Mouse (Mus musculus): ENCODE results near the gene Tgfa. TPM values are rescaled to one million over a fixed set of nuclear protein-coding genes. Genes with fewer than 3 reads are reported as not detected.

Gene Tgfa
- polyA plus RNA-seq, 1 experiment from 2014 or later: 1.5 TPM

DNA sequence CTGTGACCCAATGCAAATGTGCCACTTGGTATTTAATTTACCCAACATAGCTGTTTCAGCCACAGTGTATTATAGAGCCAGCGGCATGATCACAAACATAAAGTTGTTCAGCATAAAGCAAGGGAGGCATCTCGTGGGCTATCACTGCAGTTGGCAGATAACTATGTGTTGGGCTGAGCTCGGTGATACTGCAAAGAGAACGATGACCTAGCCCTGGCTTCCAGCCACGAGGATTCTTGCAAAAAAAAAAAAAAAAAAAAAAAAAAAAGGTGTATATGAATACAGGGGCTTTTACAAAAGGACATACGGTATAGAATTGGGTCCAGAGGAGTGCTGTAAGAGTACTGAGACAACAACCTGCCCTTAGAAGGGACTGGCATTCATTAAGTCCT lies 15.0 kb downstream of the Tgfa start:
- peak overlapping the region; percentile 41 for H3K4me2 ChIP-seq
- WGBS: 76% methylated on average over 6 of the region's 6 CpGs
- ATAC-seq (ENCODE audit: insufficient number of reproducible peaks, insufficient read depth, low FRiP score, low TSS enrichment, low read depth): no peak
- H3K4me1 ChIP-seq (replicated peaks): peaks cover 12% of the 10 kb centered on the region; the same call in 1 of the 2 replicates
- H3K4me3 ChIP-seq (replicated peaks): 0 out of 2 replicates have a peak overlapping the region, but pooled peaks have one; percentile 7
- H3K9me3 ChIP-seq: no peaks in the 10 kb centered on the region
- no peak overlapping the region for H3K9ac ChIP-seq (replicated peaks)
- no peak overlapping the region for H3K27ac ChIP-seq
- H3K27me3 ChIP-seq: no peaks in the 10 kb centered on the region
- no peaks in the 10 kb centered on the region for H3K36me3 ChIP-seq

GRCm38 (mm10) chr6:86210619-86211018 lies 15.6 kb downstream of the Tgfa start:
- no peak for ATAC-seq (ENCODE audit: insufficient number of reproducible peaks, insufficient read depth, low FRiP score, low TSS enrichment, low read depth)
- Histone ChIP-seq H3K9ac (replicated peaks) (no peak overlapping the region), H3K4me2 (no peak overlapping the region), H3K4me3 (replicated peaks) (no peak overlapping the region), H3K27me3 (no peaks in the 10 kb centered on the region), H3K27ac (no peak overlapping the region), H3K4me1 (replicated peaks) (peaks cover 12% of the 10 kb centered on the region; the same call in 1 of the 2 replicates), H3K9me3 (no peaks in the 10 kb centered on the region), H3K36me3 (no peaks in the 10 kb centered on the region)
- 73% methylated on average over 3 of the region's 3 CpGs for WGBS

DNA sequence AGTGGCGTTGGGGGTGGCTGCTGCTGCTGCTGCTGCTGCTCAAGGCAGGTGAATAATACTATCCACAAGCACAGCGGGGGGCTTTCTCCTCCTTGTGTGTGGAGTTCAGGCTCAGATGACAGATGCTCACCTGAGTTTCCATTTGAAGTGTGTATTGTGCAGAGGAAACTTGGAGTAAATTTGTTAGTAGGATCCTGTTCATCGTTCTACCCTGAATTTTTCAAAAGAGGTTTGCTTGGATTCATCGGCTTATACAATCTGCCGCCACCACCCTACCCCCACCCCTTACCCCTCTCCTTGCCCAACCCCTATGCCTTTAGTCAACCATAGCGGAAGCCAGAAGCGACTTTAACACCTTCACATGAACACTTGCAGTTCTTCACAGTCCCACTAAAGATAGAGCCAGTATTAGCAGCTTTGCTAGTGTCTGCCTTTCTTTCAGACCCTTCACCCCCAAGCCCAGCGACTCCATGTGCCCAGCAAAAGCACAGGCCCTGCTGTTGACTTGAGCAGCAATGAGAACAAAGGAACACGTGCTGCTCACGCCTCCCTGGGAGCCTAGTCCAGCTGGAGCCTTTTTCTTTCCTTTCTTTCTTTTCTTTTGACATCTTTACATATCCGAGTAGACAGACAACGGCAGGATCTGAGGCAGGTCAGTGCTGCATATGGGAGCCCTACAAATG lies 16.2 kb downstream of the Tgfa start:
- ATAC-seq (ENCODE audit: insufficient number of reproducible peaks, insufficient read depth, low FRiP score, low TSS enrichment, low read depth): no peak
- no peaks in the 10 kb centered on the region for H3K36me3 ChIP-seq
- no peak overlapping the region for H3K27ac ChIP-seq
- no peak overlapping the region for H3K4me3 ChIP-seq (replicated peaks)
- no peak overlapping the region for H3K4me2 ChIP-seq
- no peak overlapping the region for H3K9ac ChIP-seq (replicated peaks)
- H3K4me1 ChIP-seq (replicated peaks): peaks cover 12% of the 10 kb centered on the region; the same call in 1 of the 2 replicates
- no peaks in the 10 kb centered on the region for H3K27me3 ChIP-seq
- no peaks in the 10 kb centered on the region for H3K9me3 ChIP-seq
- 74% methylated on average over 12 of the region's 12 CpGs for WGBS

DNA sequence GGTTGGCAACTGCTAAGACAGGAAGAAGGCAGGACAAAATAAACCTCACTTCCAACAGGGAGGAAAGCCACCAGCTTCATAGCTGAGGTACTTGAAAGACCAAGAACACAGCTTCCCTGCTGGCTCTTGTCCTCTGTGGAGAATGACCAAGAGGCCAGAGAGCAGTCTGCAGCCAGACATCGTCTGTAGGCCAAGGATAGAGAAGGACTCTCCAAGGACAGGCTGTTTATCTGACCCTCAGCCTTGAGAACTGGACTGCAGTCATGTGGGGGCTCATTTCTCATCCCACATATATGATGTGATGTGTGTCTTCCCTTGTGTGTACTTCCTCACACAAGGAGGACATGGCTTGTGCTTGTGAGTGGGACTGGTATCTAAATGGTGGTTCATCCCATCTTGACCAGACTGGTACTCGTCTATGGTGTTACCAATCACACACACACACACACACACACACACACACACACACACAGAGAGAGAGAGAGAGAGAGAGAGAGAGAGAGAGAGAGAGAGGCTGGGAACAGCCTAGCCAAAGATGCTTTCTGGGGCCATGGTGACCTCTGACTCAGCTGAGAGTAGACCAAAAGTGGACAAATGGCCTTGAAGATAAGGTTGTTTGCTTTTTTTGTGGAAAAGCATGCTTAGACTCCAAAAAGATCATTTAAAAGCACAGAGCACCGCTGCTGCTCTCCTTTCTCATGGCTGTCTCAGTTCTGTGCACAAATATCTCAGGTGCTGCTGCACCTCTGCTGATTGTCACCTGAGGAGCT lies 18.0 kb downstream of the Tgfa start:
- no peak for ATAC-seq (ENCODE audit: insufficient number of reproducible peaks, insufficient read depth, low FRiP score, low TSS enrichment, low read depth)
- no peaks in the 10 kb centered on the region for H3K9me3 ChIP-seq
- no peak overlapping the region for H3K9ac ChIP-seq (replicated peaks)
- no peak overlapping the region for H3K27ac ChIP-seq
- H3K27me3 ChIP-seq: no peaks in the 10 kb centered on the region
- H3K4me1 ChIP-seq (replicated peaks): peaks cover 12% of the 10 kb centered on the region; the same call in 1 of the 2 replicates
- H3K36me3 ChIP-seq: no peaks in the 10 kb centered on the region
- no peak overlapping the region for H3K4me2 ChIP-seq
- H3K4me3 ChIP-seq (replicated peaks): no peak overlapping the region
- 75% methylated on average over 3 of the region's 3 CpGs for whole genome bisulfite sequencing

GRCm38 (mm10) chr6:86218066-86218465 lies 23.0 kb downstream of the Tgfa start:
- no peaks in the 10 kb centered on the region for H3K4me1 ChIP-seq (replicated peaks)
- ATAC-seq (ENCODE audit: insufficient number of reproducible peaks, insufficient read depth, low FRiP score, low TSS enrichment, low read depth): no peak
- no peaks in the 10 kb centered on the region for H3K9me3 ChIP-seq
- H3K4me3 ChIP-seq (replicated peaks): no peak overlapping the region
- H3K9ac ChIP-seq (replicated peaks): no peak overlapping the region
- H3K27ac ChIP-seq: no peak overlapping the region
- no peaks in the 10 kb centered on the region for H3K36me3 ChIP-seq
- no peaks in the 10 kb centered on the region for H3K27me3 ChIP-seq
- 89% methylated on average over 2 of the region's 2 CpGs for WGBS
- no peak overlapping the region for H3K4me2 ChIP-seq

DNA sequence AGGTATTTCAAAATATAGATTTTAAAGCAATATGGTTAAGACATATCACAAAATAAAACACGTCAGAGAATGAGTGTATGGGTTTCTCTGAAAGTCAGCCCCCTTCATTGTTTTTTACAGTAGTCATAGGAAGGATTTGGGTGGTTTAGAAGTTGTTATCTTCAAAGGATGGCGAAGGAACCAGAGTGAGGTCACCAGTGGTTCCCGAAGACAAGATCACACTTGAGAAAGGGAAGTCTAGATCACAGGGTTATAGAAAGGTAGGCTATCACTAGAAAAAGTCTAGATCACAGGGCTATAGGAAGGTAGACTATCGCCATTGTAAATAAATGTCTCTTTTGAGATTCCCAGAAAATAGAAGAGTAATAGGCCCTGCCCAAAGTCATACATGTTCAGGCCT lies 23.7 kb downstream of the Tgfa start:
- H3K9me3 ChIP-seq: no peaks in the 10 kb centered on the region
- no peak overlapping the region for H3K4me3 ChIP-seq (replicated peaks)
- no peak overlapping the region for H3K27ac ChIP-seq
- H3K4me1 ChIP-seq (replicated peaks): no peaks in the 10 kb centered on the region
- WGBS: 89% methylated on average over 4 of the region's 4 CpGs
- no peak for ATAC-seq (ENCODE audit: insufficient number of reproducible peaks, insufficient read depth, low FRiP score, low TSS enrichment, low read depth)
- no peak overlapping the region for H3K4me2 ChIP-seq
- H3K9ac ChIP-seq (replicated peaks): no peak overlapping the region
- no peaks in the 10 kb centered on the region for H3K36me3 ChIP-seq
- H3K27me3 ChIP-seq: no peaks in the 10 kb centered on the region

DNA sequence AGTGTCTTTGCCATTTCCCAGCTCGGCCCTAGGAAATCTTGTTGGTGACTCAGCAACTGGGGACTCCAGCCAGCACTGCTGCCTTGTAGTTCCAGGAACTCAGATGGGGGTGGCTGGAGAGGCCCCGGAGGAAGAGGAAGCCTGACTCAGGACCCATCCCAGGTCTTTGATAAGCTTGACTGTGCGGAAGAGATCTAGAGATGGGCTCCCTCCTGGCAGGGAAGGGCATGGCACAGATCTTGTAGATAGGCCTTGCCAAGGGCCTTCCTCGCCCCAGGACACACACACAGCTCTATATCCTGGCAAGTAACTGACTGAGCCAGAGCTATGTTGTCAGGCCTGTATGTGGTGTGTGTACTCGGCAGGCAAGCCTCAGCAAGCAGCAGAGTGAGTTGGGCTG lies 24.5 kb downstream of the Tgfa start:
- H3K4me2 ChIP-seq: no peak overlapping the region
- H3K27me3 ChIP-seq: no peaks in the 10 kb centered on the region
- 80% methylated on average over 5 of the region's 5 CpGs for WGBS

GRCm38 (mm10) chr6:86220171-86220570 lies 25.1 kb downstream of the Tgfa start:
- Histone ChIP-seq H3K9ac (replicated peaks) (no peak overlapping the region), H3K4me1 (replicated peaks) (no peaks in the 10 kb centered on the region), H3K27me3 (no peaks in the 10 kb centered on the region), H3K4me2 (no peak overlapping the region), H3K4me3 (replicated peaks) (no peak overlapping the region), H3K36me3 (no peaks in the 10 kb centered on the region), H3K9me3 (no peaks in the 10 kb centered on the region), H3K27ac (no peak overlapping the region)
- ATAC-seq (ENCODE audit: insufficient number of reproducible peaks, insufficient read depth, low FRiP score, low TSS enrichment, low read depth): no peak
- 73% methylated on average over 4 of the region's 4 CpGs for WGBS

More for the DNA sequence above, 24.5 kb downstream of the Tgfa start:
- Histone ChIP-seq H3K9me3 (no peaks in the 10 kb centered on the region), H3K9ac (replicated peaks) (no peak overlapping the region), H3K27ac (no peak overlapping the region), H3K4me3 (replicated peaks) (no peak overlapping the region), H3K4me1 (replicated peaks) (no peaks in the 10 kb centered on the region), H3K36me3 (no peaks in the 10 kb centered on the region)
- no peak for ATAC-seq (ENCODE audit: insufficient number of reproducible peaks, insufficient read depth, low FRiP score, low TSS enrichment, low read depth)

DNA sequence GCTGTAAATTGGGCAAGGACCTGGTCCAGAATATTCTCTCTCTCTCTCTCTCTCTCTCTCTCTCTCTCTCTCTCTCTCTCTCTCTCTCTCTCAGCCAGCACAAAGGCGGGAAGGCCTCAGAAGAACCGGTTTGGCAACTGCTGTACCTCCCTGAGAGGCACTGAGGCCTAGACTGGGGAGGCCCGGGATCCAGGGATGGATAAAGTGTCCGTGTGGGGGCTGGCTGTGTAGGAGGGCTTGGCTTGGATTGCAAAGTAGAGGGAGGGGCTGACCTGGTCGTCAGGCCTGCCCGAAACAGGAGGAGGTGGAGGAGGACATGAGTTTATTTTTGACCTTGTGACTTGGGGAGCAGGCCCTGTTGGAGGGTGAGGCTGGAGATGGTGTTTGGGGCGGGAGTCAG lies 27.4 kb downstream of the Tgfa start:
- no peak overlapping the region for H3K4me2 ChIP-seq
- H3K9ac ChIP-seq (replicated peaks): no peak overlapping the region
- no peak overlapping the region for H3K27ac ChIP-seq
- WGBS: 35% methylated on average over 7 of the region's 7 CpGs
- H3K36me3 ChIP-seq: no peaks in the 10 kb centered on the region
- H3K4me1 ChIP-seq (replicated peaks): no peaks in the 10 kb centered on the region
- ATAC-seq (ENCODE audit: insufficient number of reproducible peaks, insufficient read depth, low FRiP score, low TSS enrichment, low read depth): no peak
- no peak overlapping the region for H3K4me3 ChIP-seq (replicated peaks)
- H3K27me3 ChIP-seq: no peaks in the 10 kb centered on the region
- no peaks in the 10 kb centered on the region for H3K9me3 ChIP-seq

DNA sequence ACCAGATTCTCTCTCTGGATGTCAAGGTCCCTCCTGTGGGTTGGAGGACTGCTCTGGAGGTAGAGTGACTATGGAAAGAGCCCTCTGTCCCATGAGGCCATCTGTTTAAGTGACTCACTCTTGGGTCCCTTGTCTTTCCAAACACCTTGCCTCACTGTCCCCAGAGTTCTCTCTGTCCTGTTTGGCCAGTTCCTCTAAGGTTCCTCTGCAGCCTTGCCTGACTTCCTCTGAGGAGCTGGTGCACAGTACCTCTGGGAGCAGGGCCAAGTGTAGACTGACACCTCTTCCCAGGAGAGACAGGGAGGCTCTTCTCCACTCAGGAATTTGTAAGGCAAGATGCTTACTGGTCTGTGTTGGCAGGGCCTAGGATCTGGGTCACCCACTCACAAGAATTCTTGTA lies 30.6 kb downstream of the Tgfa start:
- no peak for ATAC-seq (ENCODE audit: insufficient number of reproducible peaks, insufficient read depth, low FRiP score, low TSS enrichment, low read depth)
- H3K27me3 ChIP-seq: peaks cover 3% of the 10 kb centered on the region
- H3K27ac ChIP-seq: no peak overlapping the region
- H3K36me3 ChIP-seq: no peaks in the 10 kb centered on the region
- no peaks in the 10 kb centered on the region for H3K9me3 ChIP-seq
- 0 out of 2 replicates have a peak, but pooled peaks cover 3% of the 10 kb centered on the region for H3K4me1 ChIP-seq (replicated peaks)
- H3K9ac ChIP-seq (replicated peaks): no peak overlapping the region
- no peak overlapping the region for H3K4me2 ChIP-seq
- no peak overlapping the region for H3K4me3 ChIP-seq (replicated peaks)

DNA sequence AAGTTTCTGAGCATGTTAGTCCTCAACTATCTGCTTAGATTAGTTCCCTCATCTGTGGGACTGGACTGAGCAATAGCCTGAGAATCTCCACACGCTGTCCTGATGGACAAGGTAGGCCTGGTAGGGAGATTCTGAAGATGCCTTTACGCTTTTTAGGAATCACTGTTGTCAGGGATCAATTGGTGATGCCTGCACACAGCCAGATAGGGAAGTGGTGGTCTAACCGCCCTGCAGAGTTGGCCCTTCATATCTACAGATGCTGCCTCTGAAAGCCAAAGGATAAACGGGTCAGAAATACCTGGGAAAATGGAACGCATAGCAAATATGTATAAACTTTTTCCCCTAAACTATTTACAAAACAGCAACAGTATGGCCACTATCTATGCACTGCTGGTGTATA lies 37.3 kb downstream of the Tgfa start:
- Histone ChIP-seq H3K27me3 (peaks cover 3% of the 10 kb centered on the region), H3K27ac (no peak overlapping the region), H3K4me2 (no peak overlapping the region), H3K9ac (replicated peaks) (no peak overlapping the region), H3K4me1 (replicated peaks) (0 out of 2 replicates have a peak, but pooled peaks cover 7% of the 10 kb centered on the region), H3K9me3 (no peaks in the 10 kb centered on the region), H3K4me3 (replicated peaks) (no peak overlapping the region), H3K36me3 (no peaks in the 10 kb centered on the region)
- no peak for ATAC-seq (ENCODE audit: insufficient number of reproducible peaks, insufficient read depth, low FRiP score, low TSS enrichment, low read depth)
- WGBS: 89% methylated on average over 5 of the region's 5 CpGs

Data from limb, embryonic 12.5 days (tissue).